Comparison of ENCODE assay signal across 8 mouse cellular contexts in genomic region chr8:93591608-93592301, GRCm38 (mm10). TPM values are rescaled to one million over a fixed set of nuclear protein-coding genes. Genes with fewer than 3 reads are reported as not detected.
DNase-seq lines count a peak whose midpoint lies in the region; ATAC-seq and TF ChIP-seq lines count a peak whose summit lies in the region.

No protein-coding gene starts in this region.

- H3K36me3 ChIP-seq in C2C12 (ENCODE audit: control insufficient read depth, insufficient read depth), result no peaks in the 10 kb centered on the region
- no peaks in the 10 kb centered on the region for H3K36me3 ChIP-seq in embryonic facial prominence, embryonic 14.5 days (ENCODE audit: control insufficient read depth, insufficient read depth, low read length)
- H3K36me3 ChIP-seq in heart, embryonic 10.5 days, result no peaks in the 10 kb centered on the region
- H3K36me3 ChIP-seq in liver, embryonic 13.5 days, result no peaks in the 10 kb centered on the region

- no peak overlapping the region for H3K4me2 ChIP-seq in embryonic facial prominence, embryonic 14.5 days (ENCODE audit: low read depth, low read length)
- no peak overlapping the region for H3K4me2 ChIP-seq in liver, embryonic 13.5 days

- 0 out of 2 replicates have a peak overlapping the region, but pooled peaks have one; percentile 8 for H3K9ac ChIP-seq in embryonic facial prominence, embryonic 14.5 days (ENCODE audit: low read depth, low read length)
- no peak overlapping the region for H3K9ac ChIP-seq in liver, embryonic 13.5 days

- no peak overlapping the region for H3K4me3 ChIP-seq in C2C12 (ENCODE audit: insufficient read depth, poor library complexity, severe bottlenecking)
- no peak overlapping the region for H3K4me3 ChIP-seq in embryonic facial prominence, embryonic 14.5 days (ENCODE audit: low read depth, low read length)
- no peak overlapping the region for H3K4me3 ChIP-seq in heart, embryonic 10.5 days
- H3K4me3 ChIP-seq in liver, embryonic 13.5 days (replicated peaks), result no peak overlapping the region

- 36% methylated on average over 9 of the region's 9 CpGs for WGBS in embryonic facial prominence, embryonic 14.5 days
- 33% methylated on average over 9 of the region's 9 CpGs for WGBS in heart, embryonic 10.5 days
- WGBS in liver, embryonic 13.5 days (ENCODE audit: insufficient replicate concordance), result 35% methylated on average over 9 of the region's 9 CpGs

- DNase-seq in adrenal gland, postnatal 4 days (ENCODE audit: low spot score in 2 of 2), result peak; percentile 43 to 63
- DNase-seq in embryonic facial prominence, embryonic 14.5 days (ENCODE audit: low spot score), result peak; percentile 89
- peak; percentile 88 for DNase-seq in heart, embryonic 10.5 days (ENCODE audit: low spot score)
- DNase-seq in kidney, postnatal 10 days, result peak; percentile 90
- peak; percentile 9 for DNase-seq in liver, embryonic 13.5 days
- peak; percentile 51 for DNase-seq in ovary, adult 18-20 months (ENCODE audit: low spot score)
- peak; percentile 56 to 75 for DNase-seq in urinary bladder, adult 18-20 months (ENCODE audit: low spot score in 2 of 2)

- no peaks in the 10 kb centered on the region for H3K4me1 ChIP-seq in embryonic facial prominence, embryonic 14.5 days (ENCODE audit: control insufficient read depth, insufficient read depth, low read length)
- H3K4me1 ChIP-seq in heart, embryonic 10.5 days, result 0 out of 2 replicates have a peak, but pooled peaks cover 3% of the 10 kb centered on the region
- no peaks in the 10 kb centered on the region for H3K4me1 ChIP-seq in liver, embryonic 13.5 days (replicated peaks)

- no peaks in the 10 kb centered on the region for H3K79me3 ChIP-seq in C2C12 (ENCODE audit: low read depth)

- TF ChIP-seq CTCF in C2C12 (IDR thresholded peaks at IDR 0.05; ENCODE audit: control insufficient read depth, insufficient read depth, insufficient read length), result peak; percentile 78

- H3ac ChIP-seq in C2C12 (ENCODE audit: control insufficient read depth, insufficient read length, low read depth), result no peak overlapping the region

- H3K79me2 ChIP-seq in C2C12 (ENCODE audit: control insufficient read depth, insufficient read depth), result no peaks in the 10 kb centered on the region

- no peak overlapping the region for H3K27ac ChIP-seq in embryonic facial prominence, embryonic 14.5 days (replicated peaks; ENCODE audit: low read depth, low read length)
- H3K27ac ChIP-seq in heart, embryonic 10.5 days, result no peak overlapping the region; the same call in none of the 2 replicates
- no peak overlapping the region for H3K27ac ChIP-seq in liver, embryonic 13.5 days

- peak; percentile 78; the same call in 1 of the 2 replicates for ATAC-seq in embryonic facial prominence, embryonic 14.5 days (ENCODE audit: low read depth)
- ATAC-seq in liver, embryonic 13.5 days (ENCODE audit: low read depth), result no peak

- H3K27me3 ChIP-seq in C2C12 (ENCODE audit: control insufficient read depth, insufficient read depth, insufficient read length), result peaks cover 21% of the 10 kb centered on the region
- H3K27me3 ChIP-seq in embryonic facial prominence, embryonic 14.5 days (replicated peaks; ENCODE audit: control insufficient read depth, insufficient read depth, low read length), result no peaks in the 10 kb centered on the region
- H3K27me3 ChIP-seq in heart, embryonic 10.5 days (ENCODE audit: insufficient read depth, poor library complexity, severe bottlenecking), result no peaks in the 10 kb centered on the region
- no peaks in the 10 kb centered on the region for H3K27me3 ChIP-seq in liver, embryonic 13.5 days

- no peaks in the 10 kb centered on the region for H3K9me3 ChIP-seq in embryonic facial prominence, embryonic 14.5 days (ENCODE audit: control insufficient read depth, low read length)
- no peaks in the 10 kb centered on the region for H3K9me3 ChIP-seq in heart, embryonic 10.5 days
- no peaks in the 10 kb centered on the region for H3K9me3 ChIP-seq in liver, embryonic 13.5 days (replicated peaks)

TF ChIP-seq in C2C12, 6 proteins besides CTCF, POLR2A, EP300 and RAD21:
- no peak for TF ChIP-seq MAX (IDR thresholded peaks at IDR 0.05)
- no peak for TF ChIP-seq CEBPB (IDR thresholded peaks at IDR 0.05; ENCODE audit: low read depth)
- TF ChIP-seq MYOD1 (IDR thresholded peaks at IDR 0.05; ENCODE audit: control insufficient read depth, insufficient read length, low read depth), result no peak
- TF ChIP-seq MYOG (IDR thresholded peaks at IDR 0.05; ENCODE audit: control insufficient read depth, extremely low read depth, insufficient read length), result no peak
- TF ChIP-seq USF1 (IDR thresholded peaks at IDR 0.05; ENCODE audit: low read depth), result no peak
- TF ChIP-seq FOSL1 (IDR thresholded peaks at IDR 0.05; ENCODE audit: insufficient read depth, low read length, poor library complexity, severe bottlenecking), result no peak

RNA-seq across cellular contexts. Expression of gene Ces5a, which starts 56.1 kb away (rescaled TPM):
- polyA plus RNA-seq in C2C12 (2012; fragmentation: generic; extraction: Trizol), result not detected
- total RNA-seq in adrenal gland, postnatal 4 days (2021), result not detected
- polyA plus RNA-seq in embryonic facial prominence, embryonic 14.5 days (2014; fragmentation: Nextera tagmentation; extraction: Ambion mirVana), result 0.16 and 0.42 TPM in 2 replicates
- not detected in 2 replicates for polyA plus RNA-seq in heart, embryonic 10.5 days (2016; fragmentation: Nextera tagmentation; extraction: Ambion mirVana)
- not detected in 2 replicates for polyA plus RNA-seq in liver, embryonic 13.5 days (2015; fragmentation: Nextera tagmentation; extraction: Ambion mirVana)

Comparison
In these comparisons a context has a peak if more than half of its experiments do, and no peak if none do; other contexts are left out.
1. DNase-seq: peak in every context shown above with its lines; median percentile 90 in kidney, postnatal 10 days; 89 in embryonic facial prominence, embryonic 14.5 days; 88 in heart, embryonic 10.5 days; 66 in urinary bladder, adult 18-20 months; 53 in adrenal gland, postnatal 4 days; 51 in ovary, adult 18-20 months; 9 in liver, embryonic 13.5 days.